Mouse (Mus musculus): ENCODE measurements around the gene Cdon.

Cdon gene

DNA sequence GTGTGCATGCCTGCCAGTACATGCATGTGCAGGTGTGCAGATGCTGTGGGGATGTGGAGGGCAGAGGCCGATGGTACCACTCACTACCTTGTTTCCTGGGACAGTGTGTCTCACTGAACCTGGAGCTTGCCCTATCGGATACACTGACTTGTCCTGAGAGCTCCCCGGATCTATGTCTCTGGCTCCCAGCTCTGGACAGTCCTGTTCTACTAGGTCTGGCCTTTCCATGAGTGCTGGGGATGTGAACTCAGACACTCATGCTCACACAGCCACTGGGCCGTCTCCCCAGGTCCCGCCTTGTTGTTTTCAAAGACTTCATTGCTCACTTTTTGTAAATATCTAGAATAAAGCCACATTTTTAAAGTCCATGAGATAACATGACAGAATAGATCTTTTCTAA, 120.1 kb downstream of the Cdon start:
- no peak for DNase-seq (ENCODE audit: low read depth, low spot score)

DNA sequence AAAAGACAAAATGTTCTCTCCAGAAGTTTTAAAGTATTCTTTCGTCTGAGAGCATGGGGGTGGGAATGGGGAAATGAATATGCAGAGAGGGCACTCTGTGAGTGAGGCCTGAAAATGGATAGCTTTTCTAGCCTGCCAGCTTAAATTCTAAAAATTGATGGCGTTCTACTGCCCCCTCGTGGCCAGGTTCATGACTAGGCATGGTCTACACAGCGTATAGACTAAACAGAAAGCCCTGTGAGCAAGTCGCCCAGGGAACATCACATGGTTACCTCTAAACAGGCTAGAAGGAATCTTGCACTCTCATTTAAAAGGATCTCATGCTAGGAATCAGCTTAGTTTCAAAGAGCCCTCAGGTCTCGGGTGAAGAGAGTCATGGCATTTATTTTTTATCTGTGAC, 120.6 kb downstream of the Cdon start:
- peak; percentile 69 for DNase-seq (ENCODE audit: low read depth, low spot score)

DNA sequence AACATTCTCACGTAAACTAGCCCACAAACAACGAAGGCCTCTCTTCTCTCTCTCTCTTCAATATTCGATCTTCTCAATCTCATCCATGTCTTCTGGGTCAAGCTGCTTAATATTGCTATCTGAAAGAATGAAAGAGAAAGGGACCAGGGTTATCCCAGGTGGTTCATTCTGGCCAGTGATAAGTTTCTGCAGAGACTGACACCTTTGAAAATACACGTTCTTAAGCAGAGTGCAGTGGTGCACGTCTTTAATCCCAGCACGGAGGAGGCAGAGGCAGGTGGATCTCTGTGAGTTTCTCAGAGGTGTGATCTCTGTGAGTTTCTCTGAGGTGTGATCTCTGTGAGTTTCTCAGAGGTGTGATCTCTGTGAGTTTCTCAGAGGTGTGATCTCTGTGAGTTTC, 121.0 kb downstream of the Cdon start:
- no peak for DNase-seq (ENCODE audit: low read depth, low spot score)

DNA sequence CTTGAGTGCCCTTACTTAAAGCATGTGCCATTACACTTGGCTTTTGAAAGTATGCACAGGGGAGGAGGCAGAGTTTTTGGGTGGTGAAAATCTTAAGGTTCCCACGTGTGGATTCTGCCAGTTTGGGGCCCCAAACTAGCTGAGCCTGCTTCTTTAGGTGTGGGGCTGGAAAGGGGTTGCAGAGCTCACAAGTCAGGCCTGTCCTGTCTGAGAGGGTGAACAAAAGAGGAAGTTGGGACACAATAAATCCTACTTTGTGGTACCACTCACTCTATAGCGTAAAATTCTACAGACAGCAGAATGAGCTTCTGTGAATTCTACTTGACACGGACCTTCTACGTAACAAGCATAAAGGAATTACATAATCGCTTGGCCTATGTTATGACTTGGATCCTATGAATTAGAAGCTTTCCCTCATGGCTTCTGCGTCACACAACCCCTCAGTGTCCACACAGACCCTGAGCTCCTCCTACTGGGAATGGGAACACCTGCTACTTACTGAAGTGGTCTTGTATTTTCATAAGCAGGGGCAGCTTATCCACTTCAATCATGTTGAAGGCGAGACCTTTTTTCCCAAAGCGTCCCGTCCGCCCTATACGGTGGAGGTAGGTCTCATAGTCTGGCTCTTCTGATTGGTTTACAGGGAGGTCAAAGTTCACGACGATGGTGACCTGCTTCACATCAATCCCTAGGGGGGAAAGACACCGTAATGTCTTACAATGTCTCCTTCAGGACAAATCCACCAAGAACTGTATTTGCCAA, 122.4 kb downstream of the Cdon start:
- no peak for DNase-seq (ENCODE audit: low read depth, low spot score)

DNA sequence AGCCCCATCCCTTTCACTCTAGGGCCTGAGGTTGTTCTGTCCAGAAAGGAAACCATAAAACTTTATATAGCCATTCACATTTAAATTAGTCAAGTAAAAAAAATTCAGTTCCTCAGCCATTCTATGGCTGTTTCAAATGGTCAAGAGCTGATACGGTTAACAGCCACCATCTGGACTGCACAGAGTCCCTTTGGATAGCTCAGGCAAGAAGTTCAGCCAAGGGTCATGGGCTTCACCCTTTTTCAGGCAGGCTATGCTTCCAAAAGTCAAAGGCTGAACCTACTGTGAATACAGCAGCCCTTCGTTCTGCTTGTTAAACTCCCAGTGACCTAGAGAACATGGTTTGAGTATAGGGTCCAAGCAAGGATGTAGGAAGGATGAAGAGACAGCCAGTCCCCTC, 123.7 kb downstream of the Cdon start:
- no peak for DNase-seq (ENCODE audit: low read depth, low spot score)

DNA sequence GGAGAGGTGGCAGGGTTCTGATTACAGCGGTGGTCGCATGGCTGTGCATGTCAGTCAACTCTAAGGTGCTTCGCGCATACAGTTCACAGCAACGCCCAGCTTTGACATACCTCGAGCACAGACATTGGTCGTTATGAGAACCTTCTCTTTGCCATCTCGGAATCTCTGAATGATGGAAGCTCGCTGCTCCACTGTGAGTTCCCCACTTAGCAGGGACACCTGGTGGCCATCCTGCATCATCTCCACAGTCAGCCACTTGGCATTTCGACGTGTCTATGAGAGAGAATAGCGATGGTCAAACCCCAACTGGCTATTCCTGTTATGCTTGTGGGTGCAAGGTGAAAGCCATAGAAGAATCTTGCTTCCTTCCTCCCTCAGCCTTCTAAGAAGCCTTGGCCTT, 124.8 kb downstream of the Cdon start:
- no peak for DNase-seq (ENCODE audit: low read depth, low spot score)

DNA sequence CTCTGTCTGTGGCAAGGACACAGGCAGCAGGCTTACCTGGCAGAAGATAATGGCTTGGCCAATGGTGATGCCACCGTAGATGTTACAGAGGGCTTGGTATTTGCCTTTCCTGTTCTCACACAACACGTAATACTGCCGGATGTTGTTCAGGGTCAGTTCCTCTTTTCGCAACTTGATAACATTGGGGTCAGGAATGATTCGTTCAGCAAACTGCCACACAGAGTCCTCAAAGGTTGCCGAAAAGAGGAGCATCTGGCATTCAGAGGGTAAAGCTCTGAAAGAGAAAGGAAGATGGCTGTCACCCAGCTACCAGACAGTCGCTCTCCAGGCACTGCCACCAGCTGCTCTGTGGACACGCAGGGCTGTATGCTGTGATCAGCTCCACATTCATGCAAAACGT, 125.8 kb downstream of the Cdon start:
- DNase-seq (ENCODE audit: low read depth, low spot score) = no peak

DNA sequence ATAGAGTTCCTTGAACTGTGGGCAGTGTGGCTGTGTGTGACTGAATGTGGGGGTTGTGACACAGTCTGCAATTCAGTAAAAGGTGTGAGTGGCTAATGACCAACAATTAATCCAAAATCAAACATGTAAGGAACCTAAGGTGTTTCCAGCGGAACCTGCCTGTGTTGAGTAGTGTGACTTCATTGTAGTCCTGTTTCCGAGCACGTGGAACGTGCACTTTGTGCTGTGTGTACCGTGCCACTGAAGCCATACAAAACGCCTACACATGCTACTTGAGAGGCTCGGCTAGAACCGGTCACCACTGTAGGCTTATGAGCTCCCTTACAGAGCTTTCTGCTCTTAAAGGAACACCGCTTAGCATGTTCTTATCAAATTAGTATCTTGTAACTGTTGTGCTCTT, 127.5 kb downstream of the Cdon start:
- DNase-seq (ENCODE audit: low read depth, low spot score) = no peak

DNA sequence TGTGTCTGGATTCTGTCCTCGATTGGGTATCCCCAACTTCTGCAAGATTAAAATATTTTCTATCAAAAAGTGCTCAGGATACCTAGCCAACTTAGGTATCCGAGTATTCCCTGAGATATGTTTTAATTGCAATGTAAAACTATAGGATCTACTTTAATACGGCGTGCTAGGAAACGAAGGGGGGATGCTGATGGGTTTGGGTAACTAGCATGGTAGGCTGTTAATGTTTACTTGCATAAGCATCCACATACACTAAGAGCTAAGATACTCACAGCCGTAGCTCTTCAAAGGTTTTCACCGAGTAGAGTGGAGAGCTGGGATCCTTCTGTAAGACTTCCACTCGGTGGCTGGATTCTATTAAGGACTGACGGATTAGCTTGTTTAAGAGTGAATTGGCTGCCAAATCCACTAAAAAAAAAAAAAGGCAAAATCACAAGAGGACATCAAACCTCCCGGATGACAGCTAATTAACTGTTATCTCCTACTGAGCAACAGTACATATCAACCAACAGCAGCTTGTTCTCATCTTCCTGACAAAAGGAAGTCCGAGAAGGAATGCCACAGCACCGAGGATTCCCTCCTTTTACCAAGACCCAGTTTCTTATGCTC, 135.7 kb downstream of the Cdon start:
- DNase-seq (ENCODE audit: low read depth, low spot score) = no peak
